Mouse (Mus musculus) embryo, embryonic 9.5 days (tissue): ENCODE data around the gene 4930452B06Rik.

Source experiments
- DNase-seq: peaks from one replicate; pipeline ENCODE4 v3.0.0-alpha.2; 2017; ENCODE audit errors: extremely low spot score

4930452B06Rik gene

DNA sequence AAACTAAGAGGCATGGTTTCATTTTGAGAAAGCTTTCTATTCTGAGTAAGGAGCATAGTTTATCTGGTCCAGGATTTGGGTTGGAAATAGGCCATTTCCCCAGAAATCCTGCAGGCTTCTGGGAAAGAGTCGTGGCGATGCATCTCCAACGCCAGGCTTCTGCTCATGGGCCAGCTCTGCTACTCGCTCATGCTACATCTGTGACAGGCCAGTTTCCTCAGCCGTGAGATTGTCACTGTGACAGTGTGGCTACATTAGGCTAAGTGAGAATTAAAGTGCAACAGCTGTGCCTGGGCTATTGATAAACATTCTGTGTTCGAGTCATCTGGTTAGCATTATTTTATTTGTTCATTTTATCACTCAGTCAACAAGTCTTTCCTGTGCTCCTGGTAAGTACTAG is 140.8 kb downstream of the 4930452B06Rik start:
- DNase-seq = no peak

DNA sequence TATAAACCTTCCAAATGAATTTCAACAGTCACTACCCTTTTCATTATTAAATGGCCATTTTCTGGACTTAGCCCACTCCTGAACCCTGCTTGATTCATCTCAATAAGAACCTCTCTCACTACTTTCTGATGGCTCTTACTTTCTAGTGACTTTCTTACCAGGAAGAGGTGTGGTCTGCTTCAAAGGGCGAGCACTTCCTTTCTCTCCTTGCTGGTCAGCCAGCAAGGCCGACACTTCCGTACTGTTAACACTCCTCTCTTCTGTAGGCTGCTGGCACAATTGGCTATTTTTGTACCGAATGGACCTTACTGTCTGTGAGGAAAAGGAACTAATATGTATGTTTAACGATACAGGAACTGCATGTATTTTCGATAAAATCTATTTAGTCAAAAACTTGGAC is 148.4 kb downstream of the 4930452B06Rik start:
- DNase-seq = no peak

DNA sequence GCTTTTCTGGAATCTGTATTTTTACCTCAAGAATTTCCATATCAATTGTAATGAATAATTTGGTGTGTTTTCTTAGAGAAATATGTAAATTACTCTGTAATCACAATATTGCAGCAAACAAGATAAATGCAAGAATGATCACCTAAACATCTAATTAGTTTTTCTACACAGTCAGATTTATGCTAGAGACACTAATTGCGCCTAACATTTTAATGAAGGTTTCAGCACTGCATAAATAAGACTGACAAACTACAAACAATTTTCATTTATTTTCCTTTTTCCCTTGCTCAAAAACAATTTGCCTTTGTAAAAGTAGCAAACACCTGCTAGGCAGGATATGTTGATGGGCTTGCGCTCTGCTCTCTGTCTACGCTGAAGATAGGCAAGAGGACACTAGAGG is 152.0 kb downstream of the 4930452B06Rik start:
- DNase-seq = no peak

GRCm38 (mm10) chr14:8511276-8511675 is 154.8 kb downstream of the 4930452B06Rik start:
- no peak for DNase-seq

GRCm38 (mm10) chr14:8510288-8510959 is 155.6 kb downstream of the 4930452B06Rik start:
- DNase-seq = no peak

- DNase-seq = no peak
Measured at GRCm38 (mm10) chr14:8508669-8509068, 157.4 kb downstream of the 4930452B06Rik start.

DNA sequence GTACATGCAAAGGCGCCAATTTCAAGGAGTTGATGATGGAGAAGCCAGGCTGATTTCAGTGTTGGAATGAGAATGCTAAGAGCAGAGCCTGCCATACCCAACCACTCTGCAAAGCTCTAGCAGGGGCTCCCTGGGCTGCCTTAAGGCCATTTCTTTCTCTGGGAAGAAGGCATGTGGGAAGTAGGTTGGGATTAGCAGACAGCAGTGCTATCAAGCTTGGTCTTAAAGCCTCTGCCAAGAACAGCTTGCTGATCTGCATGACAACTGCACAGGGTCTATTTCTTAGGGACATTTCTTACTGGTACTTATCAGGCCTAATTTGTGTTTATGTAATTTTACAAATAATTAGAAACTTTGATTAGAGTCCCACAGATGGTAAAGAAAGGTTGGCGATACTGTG is 161.8 kb downstream of the 4930452B06Rik start:
- DNase-seq = no peak

DNA sequence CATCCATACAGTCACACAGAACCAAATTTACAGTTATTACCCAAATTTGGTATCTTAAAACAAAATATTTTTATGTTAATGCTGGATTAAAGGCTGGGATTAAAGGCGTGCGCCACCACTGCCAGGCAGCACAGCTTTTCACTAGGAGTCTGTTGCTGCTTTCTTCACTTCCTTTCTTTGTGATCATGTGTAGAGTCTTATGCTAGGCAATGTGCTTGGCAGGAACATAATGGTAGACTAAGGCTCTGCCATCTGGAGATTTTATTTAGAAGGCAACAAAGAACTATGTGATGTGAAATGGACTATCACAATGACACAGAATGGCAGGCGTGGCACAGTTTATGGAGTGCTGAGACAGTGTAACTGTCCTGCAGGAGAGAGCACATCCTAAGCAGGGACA is 162.7 kb downstream of the 4930452B06Rik start:
- no peak for DNase-seq

DNA sequence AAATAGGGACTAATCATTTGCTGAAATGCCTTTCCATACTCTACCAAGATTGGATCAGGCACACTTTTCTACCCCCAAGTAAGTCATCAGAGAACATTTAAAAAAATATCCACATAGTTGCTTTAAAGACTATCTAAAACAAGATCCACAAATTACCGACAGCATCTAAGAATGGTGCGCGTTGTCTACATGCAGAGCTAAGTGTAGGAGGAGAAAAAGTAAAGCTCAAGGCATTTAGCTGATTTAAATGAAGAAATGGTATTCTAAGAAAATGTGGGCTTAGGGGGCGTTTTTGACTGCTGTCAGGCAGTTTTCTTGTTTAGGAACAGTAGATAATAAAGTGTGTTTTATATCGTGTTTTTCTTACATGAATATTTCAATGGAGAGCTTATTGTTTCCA is 163.5 kb downstream of the 4930452B06Rik start:
- DNase-seq = no peak

DNA sequence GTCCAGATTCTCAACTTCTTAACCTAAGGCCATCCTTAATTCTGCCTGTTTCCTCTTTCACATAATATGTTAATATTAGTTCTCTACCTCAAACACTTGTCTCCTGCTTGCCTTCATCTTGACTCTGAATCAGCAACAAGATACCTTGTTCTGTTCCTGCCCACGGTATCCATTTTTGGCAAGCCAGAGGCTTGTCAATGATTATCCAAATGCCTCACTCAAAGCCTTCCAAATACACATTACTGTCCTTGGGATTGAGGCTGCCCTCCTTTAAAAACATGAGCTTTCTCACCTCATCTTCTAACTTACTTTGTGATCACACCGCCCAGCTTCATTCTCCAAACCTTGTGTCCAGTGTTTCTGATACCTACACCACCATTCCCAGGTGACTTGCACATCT is 170.3 kb downstream of the 4930452B06Rik start:
- DNase-seq = no peak

DNA sequence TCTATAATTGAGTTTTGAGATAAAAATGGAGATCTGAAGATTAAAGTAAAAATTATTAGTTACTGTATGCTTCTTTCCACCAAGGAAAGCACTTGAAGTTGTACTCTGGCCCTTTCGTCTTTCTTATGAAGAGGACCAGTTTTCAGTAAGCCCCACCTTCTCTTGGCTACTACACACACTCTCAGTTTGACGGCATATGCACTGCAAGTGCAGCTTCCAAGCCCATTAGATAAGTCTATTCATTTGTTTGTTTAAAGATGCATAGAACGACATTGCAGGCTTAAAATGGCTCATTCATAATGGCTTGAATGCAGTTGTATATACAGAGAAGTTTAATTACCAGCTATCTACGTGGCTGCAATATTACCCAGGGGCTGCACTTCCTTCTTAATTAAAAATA is 171.1 kb downstream of the 4930452B06Rik start:
- DNase-seq = no peak

DNA sequence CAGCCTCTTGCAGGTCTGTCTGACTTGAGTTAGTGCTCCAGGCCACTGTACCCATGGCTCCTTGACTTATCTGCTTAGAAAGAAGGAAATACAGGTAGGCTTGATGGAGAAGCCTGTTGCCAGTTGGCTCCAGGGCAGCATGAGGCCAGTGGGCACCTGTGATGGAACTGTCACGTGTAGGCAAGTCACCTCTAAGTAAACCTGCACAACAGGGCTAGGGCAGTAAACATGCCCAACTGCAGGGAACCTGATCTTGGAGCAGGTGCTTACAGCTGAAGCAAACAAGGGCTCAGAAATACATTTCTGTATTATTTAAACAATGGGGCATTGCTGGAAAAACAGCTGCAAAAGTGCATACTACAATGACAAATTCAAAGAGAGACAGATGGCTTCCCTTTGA is 171.8 kb downstream of the 4930452B06Rik start:
- DNase-seq = no peak

DNA sequence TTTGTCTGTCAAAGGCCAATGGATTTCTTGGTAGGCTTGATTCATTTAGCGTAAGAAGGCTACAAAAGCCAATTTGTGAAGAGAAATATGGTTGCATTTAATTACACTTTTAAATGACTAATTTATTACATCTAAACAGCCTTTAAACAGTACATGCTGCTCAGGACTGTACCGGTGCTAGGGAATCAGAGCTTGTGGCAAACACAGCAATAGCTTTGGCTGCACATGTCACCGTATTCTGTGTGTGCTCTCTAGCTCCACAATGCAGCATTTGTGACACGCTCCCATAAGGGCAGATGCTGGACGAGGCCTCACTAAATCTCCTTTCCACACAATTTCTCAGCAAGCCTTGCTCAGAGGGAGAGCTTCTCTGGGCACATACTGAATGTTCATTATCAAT is 187.9 kb downstream of the 4930452B06Rik start:
- no peak for DNase-seq

DNA sequence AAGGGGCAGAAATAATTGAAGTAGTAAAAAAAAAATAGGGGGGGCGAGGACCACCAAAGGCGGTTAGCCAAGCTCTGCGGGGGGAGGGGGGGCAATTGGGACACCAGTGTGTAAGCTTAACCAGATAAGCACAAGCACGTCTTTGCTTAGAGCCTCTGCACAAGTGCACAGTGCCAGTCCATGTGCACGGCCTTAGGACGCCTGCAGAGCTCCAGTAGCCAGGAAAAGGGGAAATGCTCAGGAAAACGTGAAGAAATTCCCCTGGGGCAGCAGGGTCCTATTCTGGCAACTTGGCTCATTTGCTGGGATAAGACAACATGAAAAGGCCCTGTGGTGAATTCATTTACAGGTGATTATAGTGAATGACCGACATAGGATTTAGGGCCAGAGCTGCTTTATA is 188.7 kb downstream of the 4930452B06Rik start:
- DNase-seq = no peak

- no peak for DNase-seq
Measured at GRCm38 (mm10) chr14:8476606-8477005, 189.4 kb downstream of the 4930452B06Rik start.

DNA sequence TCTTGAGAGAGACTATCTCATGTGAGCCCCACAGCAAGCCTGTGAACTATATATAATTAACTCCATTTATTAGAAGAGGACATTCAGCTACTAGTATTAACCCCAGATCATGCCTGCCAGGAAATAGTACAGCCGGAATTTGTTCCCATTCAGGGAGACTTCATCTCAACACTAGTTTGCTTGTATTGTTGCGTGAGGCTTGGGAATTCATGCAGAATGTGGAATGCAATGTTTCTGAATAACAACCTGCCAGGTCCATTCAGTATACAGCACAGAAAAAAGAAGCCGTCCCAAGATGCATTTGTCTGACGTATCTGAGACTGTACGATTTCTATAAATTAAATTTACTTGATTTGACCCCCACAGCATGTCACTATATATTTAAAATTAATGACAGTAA is 190.2 kb downstream of the 4930452B06Rik start:
- DNase-seq = no peak

GRCm38 (mm10) chr14:8472884-8473283 is 193.2 kb downstream of the 4930452B06Rik start:
- no peak for DNase-seq

GRCm38 (mm10) chr14:8464401-8465154 is 201.5 kb downstream of the 4930452B06Rik start:
- DNase-seq = no peak

- no peak for DNase-seq
Measured at GRCm38 (mm10) chr14:8462973-8463372, 203.1 kb downstream of the 4930452B06Rik start.

DNA sequence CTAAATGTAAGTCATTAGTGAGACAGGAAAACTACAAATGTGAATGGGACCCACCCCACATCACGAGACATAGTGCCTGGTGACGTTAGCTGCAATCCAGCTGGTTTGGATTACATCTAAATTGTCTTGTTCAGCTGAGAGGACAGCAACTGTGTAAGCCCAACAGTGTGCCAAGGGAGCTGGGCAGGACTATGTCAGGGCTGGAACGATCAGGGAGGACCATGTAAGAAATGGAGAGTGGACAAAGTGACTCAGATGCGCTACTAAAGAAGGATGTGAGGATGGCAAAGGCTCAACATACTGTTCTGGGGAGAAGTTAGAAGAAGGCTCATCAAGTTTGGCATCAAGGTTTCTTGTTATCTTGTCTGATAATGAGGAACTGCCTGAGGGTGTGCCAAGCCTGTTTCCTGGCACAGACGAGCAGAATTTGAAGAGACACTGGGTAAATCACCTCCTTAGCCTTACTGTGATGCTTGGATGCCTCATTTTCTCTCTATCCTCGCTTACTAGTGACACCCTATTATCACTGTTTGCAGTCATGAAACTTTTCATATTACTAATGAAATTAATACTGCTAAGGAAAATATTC is 203.6 kb downstream of the 4930452B06Rik start:
- no peak for DNase-seq

DNA sequence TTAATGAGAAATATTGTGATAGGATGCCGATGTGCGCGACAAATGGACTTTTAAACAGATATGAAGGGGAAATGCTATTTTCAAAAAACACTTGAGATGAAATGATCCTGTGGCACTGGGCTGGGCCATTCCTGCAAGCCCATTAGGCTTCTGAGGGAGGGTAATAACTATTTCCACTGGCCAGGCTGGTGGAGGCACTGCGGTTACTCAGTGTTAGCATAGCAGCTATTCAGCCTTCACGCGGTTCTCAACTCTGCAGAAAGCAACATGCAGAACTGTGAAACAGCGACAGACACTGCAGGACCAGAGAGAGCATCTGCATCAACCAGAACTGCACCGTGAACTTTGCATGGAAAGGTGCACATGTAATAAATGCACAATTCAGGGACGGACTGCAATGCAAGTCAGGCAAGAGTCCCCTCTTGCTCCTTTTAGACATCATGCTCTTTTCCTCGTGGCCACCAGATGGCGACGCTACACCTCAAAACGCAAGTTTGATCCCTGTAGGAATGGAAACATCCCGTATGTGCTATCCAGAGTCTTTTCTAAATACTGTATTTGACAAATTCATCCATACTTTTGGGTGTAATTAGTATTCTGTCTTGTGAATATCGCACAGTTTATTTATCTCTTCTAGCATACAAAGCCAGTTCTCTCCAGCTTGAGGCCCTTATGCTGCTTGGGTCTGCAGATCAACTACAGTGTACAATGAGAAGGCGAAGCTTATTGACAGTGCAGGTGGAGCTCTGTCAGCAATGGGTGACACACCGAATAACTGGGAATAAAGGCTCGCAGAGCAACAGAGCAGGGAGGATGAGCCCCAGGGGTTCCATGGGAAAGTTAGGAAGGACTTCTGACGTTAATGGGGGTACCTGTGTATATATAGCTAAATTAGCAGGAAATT is 205.6 kb downstream of the 4930452B06Rik start:
- peak; percentile 66 for DNase-seq

GRCm38 (mm10) chr14:8459759-8460158 is 206.3 kb downstream of the 4930452B06Rik start:
- DNase-seq = no peak
